Mouse (Mus musculus) gastrocnemius, postnatal 36 days (tissue): ENCODE results near the gene Tsnax. TPM values are rescaled to one million over a fixed set of nuclear protein-coding genes. Genes with fewer than 3 reads are reported as not detected.

Experiments
- DNase-seq, 2 experiments: peaks; one replicate each; pipeline ENCODE4 v3.0.0; 2022
- intact Hi-C: fragments of 180-260 bp; cut with DNase I; formaldehyde crosslinking; loops from one replicate; pipeline ENCODE4 v1.15.1; 2025
- total RNA-seq, 2 experiments: library from RNA; stranded (reverse); gene quantifications; 2 replicates each; pipeline ENCODE4 v1.2.3; 2021

Tsnax gene
- total RNA-seq, 2 experiments from 2014 or later = 62.3 to 68.5 TPM

DNA sequence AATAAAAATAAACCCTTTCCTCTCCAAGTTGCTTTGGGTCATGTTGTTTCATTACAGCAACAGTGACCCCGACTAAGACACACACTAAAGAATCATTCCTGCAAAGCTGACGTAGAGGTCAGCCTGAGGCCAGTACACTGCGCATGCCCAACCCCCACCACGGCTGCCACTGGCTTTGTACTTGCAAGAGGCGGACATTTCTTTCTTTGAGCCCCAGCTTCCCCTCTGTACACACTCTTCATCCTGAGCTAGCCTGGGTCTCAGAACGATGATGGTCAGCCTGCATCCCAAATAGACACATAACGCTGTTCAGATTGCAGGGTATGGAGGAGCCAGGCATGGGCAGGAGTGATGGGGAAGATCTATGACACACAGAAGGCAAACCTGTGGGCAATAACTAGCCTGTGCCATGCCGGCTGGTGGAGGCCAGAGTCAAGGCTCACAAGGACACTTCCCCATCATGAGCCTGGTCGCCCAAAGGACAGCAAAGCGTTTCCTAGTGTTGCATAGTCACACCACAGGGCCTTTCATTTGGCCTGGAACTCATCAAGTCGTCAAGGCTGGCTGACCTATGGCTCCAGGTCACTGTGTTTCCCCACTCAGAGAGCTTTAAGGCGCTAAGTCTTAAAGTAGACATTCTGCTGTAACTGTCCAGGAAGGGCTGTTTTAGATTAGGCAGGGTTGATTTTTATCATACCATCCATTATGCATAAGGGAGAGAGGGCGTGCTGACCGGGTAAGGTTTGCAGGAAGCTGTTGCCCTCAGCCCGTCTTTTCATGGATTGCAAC lies 28.0 kb downstream of the Tsnax start:
- intact Hi-C loops = no loop called here
- DNase-seq = no peak

DNA sequence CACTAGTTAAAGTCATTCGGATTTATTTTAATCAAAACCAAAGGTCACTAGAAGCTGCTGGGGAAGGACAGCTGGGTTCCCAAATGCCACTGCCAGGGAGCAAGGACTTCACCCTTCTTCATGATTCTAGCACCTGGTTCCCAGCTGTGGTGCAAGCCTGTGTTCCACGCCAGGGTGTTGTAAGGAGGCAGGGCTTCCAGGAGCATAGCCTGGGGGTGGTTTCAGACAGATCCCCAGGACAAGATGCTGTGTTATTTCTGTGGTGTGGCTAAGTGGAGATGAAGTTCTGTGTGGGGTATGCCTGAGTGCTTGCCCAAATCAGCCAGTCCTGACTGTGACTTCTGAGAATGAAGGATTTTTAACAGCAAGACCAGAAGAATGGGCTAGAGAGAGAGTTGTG lies 28.7 kb downstream of the Tsnax start:
- DNase-seq = no peak
- intact Hi-C loops = no loop called here

DNA sequence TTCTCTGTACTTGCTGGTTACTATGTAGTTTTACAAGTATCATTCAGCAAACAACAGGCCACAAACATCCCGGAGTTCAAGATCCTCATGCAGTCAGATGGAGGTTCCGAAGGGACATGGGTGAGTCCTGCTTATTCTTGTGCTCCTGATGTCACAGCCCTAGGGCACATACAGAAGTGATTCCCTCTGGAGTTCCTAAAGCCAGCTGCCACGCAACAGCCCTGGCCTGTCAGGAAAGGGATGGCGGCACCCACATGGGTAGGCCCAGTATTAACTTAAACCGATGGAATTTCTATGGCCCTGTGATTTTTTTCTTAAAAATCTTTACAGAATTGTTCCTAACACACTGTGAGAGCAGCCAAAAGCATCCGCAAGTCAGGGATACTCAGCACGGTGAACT lies 30.6 kb downstream of the Tsnax start:
- DNase-seq = no peak
- intact Hi-C loops = no loop called here

DNA sequence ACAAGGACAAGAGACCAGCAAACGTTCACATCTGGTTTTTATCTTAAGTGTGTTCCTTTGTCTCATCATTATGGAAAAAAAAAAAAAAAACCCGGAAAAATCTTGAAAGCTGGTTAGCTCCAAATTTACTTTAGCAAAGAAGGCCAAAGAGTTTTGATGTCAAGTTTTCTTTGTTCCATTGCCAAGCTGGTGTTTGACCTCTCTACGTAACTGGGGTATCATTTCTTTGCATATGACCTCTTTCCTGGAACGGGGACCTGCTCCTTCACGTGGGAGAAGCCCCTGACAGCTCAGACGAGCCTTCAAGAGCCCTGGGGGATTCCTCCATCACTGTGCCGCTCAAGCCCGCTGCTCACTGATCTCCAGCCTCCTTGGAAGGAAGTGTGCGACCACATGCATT lies 31.1 kb downstream of the Tsnax start:
- intact Hi-C loops = no loop called here
- DNase-seq = no peak

DNA sequence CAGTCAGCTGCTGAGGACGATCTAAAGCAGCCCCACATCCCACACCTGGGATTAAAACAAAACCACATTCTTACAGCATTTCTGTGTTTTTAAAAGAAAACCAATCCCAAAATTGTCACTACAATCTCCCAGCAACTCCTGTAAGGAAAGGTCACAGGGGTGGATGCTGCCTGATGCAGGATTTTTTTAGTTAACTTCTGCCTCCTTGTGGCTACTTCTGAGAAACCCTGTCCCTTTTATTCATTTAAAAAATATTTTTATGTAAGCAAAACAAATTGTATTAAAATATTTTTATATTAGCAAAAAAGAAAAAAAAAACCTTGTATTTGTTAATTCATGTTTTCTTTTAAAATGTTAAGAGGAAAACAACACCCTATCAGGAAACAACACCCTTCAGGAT lies 33.0 kb downstream of the Tsnax start:
- intact Hi-C loops = no loop called here
- no peak for DNase-seq

DNA sequence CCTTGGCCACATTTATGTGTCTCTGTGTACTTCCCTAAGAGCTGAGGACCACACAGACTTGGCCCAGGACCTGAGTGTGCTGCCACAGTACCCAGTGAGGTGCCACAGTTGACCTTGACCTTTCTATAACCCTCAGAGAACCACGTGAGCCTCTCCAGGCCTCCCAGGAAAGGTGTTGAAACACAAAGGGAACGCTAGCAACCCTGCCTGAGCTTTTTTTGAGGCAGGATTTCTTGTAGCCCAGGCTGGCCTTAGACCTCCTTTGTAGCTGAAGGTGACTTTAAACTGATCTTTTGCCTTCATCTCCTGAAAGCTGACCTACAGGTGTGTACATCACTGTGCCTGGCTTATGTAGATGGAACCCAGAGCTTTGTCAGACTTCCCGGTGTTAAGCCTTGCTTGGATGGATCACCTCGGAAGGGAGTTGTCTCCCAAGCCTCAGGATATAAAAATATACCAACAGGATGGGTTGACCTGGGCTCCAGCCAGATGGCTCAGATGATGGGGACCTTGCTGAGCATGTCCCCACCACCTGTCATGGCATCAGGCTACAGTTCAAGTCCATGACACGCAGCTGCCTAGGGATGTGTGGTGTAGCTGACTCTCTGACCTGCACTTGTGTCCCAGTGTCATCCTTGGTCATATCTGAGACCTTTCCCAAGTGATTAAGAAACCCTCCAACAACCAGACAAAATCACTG lies 36.4 kb downstream of the Tsnax start:
- DNase-seq = peak in 1 of 2 experiments; percentile 27
- intact Hi-C loops = no loop called here

DNA sequence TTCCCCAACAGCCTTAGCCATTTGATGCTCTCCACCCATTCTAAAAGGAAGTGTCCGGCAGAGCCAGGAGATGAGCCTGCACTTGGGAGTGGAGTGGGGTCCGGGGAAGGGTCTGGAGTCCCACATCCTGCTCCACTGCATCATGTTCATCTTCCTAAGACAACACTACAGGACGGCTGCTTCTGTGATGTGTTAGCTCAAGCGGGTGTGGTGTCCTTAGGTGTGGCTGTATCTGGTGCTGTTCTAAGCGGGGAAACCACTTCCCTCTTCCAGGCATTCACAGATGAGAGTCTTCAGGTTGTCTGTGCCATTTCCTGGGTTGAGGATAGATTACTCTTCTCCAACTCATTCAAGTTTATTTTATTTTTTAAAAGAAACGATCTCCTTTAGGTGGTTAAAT lies 37.0 kb downstream of the Tsnax start:
- intact Hi-C loops = no loop called here
- no peak for DNase-seq

DNA sequence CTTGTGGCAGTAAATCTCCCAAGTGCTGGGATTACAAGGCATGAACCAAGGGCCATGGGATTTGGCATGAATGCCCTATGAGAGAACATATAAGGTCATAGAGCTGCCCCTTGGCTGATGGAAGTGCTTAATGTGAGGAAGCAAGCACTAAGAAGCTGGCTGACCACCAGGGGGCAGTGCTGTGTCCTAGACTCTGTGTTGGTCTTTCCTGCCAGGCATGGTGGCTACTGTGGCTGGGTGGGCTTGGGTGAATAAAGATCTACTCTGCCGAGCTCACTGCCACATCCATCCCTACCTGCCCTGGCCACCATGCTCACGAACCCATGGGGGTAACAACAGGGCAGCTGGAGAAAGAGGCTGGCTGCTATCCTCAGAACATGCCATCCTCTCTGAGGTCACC lies 39.2 kb downstream of the Tsnax start:
- intact Hi-C loops = no loop called here
- peak; percentile 50 to 56 for DNase-seq

DNA sequence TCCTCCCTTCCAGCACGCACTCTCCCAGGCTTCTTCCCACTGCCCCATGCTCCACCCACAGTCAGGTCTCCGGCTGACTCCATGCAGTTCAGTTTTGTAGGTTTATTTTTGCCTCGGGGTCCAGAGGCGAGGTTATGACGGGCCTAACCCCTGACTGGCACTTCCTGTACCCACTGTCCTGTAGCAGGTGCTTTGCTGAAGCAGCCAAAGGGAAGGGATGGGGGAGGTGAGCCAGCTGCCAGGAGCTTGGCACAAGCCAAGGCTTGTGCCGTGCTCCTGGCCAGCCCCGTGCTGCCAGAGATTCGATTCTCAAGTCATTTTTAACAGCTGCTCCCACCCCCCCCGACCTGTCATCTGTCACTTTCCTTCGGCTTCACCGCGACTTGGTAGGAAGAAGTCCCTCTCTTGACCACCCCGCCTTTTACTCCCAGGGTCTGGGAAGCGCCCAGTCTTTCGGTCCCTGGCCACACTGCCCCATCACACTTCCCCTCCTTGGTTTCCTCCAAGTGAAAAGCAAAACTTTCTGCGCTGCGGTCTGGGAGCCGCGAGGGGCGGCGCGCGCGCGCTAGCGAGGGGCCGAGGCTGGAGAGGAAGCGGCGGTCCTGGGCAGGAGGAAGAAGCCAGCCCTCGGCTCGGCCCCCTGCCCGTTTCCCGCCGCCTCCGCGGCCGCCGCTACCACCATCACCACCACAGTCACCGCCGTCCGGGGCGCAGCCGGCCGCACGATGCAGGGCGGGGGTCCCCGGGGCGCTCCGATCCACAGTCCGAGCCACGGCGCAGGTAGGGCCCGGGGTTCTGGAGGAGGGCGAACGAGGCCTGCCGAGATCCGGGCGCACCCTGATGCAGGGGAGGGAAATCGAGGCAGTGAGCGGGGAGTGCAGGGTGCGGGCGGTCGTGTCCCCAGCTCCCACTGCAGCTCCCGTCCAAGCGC lies 41.0 kb downstream of the Tsnax start, which contains the start of gene Disc1:
Gene Disc1 (plus strand): TSS at position 691 of the 931 bp plus-strand sequence.
- DNase-seq = peak; percentile 28 to 38
- intact Hi-C loops = no loop called here

DNA sequence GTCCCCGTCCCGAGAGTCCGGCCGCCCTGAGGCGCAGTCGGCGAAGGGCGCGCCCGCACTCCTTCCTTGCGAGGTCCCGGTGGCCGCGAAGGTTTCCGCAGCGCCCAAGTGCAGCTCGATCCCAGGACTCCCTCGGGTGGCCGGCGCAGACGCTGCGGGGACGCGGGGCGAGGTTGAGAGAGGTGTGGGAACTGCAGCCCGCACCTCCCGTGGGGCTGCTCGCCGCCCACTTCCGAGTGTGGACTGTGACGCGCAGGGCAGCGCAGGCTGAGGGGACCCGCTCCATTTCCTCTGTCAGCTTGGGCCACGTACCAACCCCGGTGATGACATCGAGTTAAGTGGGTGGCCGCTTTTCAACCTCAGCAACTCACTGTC lies 41.6 kb downstream of the Tsnax start:
- peak; percentile 27 to 49 for DNase-seq
- intact Hi-C loops = no loop called here

DNA sequence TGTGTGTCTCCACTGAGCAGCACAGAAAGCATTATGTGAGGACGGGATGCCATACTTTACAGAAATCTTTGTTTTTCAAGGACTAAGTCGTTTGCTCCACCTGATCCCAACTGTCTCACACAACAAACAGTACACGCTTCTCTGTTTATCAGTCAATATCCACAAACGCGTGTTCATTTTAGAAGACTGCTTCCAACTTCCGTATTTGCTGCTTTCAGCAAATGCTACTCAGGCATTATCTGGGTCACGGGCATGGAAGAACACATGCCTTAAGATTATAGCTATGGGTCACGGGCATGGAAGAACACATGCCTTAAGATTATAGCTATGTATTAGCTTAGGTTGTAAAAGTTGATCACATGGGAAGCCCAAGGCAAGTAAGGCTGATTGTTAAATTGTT lies 48.1 kb downstream of the Tsnax start:
- no peak for DNase-seq
- intact Hi-C loops = no loop called here

DNA sequence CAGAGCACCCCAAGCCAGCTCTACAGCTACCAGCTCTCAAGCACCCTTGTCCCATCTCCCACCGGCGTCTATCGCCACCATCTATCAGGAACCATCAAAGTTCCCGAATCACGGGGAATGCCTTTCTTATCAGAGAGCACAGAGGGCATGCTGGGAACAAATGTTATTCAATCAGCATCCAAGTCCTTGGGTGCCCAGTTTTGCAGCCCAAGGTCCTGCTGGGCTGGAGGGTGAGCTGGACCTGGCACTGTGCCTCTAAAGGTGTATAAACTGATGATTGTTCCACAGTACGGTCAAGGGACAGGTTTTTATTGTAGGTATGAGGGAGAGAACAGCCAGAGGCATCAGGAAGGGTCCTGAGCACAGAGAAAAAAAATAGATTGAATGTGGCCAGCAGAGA lies 52.8 kb downstream of the Tsnax start:
- DNase-seq = no peak
- intact Hi-C loops = loop anchor here (5.0 kb wide), 3 partner anchors 62 to 802 kb away; no protein-coding TSS in a partner anchor

DNA sequence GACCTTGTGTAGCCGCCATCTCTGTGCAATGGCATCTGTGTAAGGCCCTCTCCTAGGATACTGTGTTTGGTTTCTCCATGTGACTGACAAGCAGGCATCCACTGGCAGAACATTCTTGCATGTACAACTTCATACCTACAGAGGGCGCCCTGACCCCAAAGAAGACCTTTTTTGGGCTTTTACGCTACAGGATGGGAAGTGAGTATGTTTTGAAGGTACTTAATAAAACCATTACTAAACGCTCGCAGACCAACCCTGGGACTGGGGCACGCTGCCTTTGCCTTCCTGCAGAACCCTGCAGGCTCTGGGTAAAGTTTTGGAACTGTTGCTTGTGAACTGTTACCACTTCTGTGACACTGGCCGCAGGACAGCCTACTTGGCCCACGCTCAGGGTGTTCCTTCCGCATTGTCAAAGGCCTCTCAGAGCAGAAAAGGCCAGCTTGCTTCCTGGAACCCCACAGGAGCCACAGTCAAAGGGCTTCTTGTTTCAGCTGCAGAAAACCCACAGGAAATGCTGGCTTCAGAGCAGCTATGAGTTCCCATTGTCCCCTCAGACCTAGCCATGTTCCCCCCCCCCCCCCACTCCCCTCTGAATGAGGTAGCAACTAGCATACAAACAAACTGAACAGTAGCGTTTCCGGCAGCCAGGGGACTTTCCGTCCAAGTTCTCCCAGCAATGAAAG lies 54.3 kb downstream of the Tsnax start:
- intact Hi-C loops = loop anchor here (5.0 kb wide), 3 partner anchors 60 to 800 kb away; no protein-coding TSS in a partner anchor
- DNase-seq = peak; percentile 53 to 68

DNA sequence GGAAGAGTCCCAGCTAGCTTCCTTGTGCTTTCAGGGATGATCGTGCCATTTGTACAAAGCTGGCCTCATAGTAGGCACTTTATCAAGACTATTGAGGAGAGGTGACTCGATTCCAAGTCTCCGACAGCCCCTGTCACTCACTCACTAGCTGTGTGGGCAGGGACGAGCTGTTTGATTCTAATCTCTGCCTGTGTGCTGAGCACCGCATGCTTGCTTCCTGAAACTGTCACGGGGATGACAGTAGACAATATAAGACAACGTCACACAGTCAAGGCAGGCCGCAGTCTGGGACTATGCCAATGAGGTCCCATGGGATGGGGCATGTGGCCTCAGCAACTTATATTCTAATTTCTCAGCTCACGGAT lies 54.8 kb downstream of the Tsnax start:
- DNase-seq = peak in 1 of 2 experiments; percentile 41
- intact Hi-C loops = loop anchor here (5.0 kb wide), 3 partner anchors 60 to 800 kb away; no protein-coding TSS in a partner anchor

DNA sequence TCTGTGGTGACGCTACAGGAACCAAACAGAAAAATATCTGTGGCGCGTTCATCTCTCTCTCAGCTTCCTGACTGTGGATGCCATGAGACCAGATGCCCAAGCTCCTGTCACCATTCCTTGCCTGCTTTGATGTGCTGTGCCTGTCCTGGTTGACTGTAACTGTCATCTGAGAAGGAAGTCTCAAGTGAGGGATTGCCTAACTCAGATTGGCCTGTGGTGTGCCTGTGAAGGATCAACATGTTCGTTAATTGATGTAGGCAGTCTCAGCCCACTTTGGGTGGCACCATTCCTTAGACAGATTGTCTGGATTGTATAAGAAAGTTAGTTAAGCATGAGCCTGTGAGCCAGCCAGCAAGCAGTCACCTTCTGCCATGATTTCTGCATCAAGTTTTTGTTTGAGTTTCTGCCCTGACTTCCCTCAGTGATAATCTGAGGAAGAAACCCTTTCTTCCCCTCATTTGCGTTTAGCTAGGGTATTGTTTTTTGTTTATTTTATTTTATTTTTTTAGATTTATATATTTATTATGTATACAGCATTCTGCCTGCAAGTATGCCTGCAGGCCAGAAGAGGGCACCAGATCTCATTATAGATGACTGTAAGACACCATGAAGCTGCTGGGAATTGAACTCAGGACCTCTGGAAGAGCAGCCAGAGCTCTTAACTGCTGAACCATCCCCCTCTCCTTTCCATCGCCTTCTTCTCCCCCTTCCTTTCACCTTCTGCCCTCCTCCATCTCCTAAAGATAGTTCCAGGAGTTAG lies 55.5 kb downstream of the Tsnax start:
- intact Hi-C loops = loop anchor here (5.0 kb wide), 3 partner anchors 59 to 799 kb away; no protein-coding TSS in a partner anchor
- DNase-seq = no peak

DNA sequence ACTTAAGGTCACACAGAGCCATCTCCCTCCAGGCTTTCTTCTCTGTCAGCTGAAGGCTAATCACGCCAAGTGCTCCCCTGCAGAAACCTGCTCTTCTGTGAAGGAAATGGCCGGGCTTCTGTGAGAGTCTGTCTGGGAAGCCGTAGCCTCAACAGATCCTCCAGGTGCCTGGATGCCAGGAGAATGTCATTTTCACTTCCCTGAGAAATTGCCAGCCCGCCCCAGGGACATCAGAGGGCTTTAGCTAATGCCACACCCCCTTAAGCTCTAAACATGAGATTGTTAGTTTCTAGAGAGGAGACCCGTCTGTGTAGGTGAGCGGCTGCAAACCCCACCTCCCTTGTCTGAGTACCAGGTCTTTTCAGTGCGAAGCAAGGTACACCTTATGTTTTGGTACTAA lies 56.5 kb downstream of the Tsnax start:
- DNase-seq = no peak
- intact Hi-C loops = loop anchor here (5.0 kb wide), 3 partner anchors 58 to 798 kb away; no protein-coding TSS in a partner anchor

DNA sequence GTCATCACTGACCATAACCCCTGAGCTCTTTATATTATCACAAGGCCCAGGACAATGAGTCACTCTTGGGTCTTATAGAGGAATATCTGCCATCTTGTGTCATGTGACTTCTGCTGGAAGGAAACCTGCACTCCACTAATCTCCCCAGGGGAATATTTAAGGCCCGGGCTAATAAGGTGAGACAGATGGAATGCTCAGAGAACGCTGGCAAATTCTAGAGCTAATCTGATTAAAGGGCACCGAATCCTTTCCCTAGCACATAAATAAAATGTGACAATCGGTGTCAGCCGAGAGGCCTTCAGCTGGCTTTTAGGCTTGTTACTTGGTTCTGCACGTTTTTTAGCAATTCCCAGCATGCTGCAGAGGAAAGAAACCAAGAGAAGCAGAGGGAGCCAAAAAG lies 56.9 kb downstream of the Tsnax start:
- intact Hi-C loops = loop anchor here (5.0 kb wide), 3 partner anchors 58 to 798 kb away; no protein-coding TSS in a partner anchor
- DNase-seq = no peak

DNA sequence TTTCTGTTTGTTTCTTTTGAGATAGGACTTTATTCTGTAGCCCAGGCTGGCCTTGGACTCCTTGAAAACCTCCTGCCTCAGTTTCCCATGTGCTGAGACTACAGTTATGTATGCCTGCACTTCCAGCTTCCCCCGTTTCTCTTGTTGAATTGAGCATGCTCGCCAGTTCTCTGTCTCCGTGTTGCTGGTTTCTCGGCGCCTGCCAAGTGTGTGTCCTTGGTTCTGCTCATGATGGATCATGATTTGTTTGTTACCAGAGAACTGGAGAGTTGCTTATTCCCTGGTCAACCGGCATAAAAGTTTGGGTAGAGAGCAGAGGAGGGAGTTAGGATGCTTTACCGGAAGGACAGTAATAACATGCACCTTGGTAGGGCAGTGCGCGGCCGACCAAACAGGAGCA lies 61.3 kb downstream of the Tsnax start:
- DNase-seq = no peak
- intact Hi-C loops = no loop called here

DNA sequence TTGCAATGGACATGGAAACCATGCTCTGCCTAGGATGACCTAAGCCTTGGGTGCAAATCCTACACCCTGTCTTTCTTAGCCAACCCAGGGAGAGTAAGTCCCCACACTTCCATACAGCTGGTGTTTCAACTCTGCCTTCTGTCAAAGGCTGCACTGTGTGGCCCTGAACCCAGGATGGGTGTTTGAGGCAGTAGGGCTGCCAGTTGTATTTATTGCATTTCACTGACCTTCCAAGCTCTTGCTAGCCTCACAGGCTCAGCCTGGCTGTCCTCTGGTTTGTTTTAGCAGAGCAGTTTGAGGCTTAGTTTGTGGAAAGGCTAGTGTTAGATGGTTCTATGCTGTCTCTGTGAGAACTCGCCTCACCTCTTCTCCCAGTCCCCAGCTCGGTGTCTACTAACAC lies 61.8 kb downstream of the Tsnax start:
- DNase-seq = no peak
- intact Hi-C loops = no loop called here
